Mouse (Mus musculus): ENCODE results near the gene Selp.

Gene Selp

GRCm38 (mm10) chr1:164117869-164118268 is 2.8 kb downstream of the Selp start:
- no peak for DNase-seq (ENCODE audit: low read depth, low spot score)

DNA sequence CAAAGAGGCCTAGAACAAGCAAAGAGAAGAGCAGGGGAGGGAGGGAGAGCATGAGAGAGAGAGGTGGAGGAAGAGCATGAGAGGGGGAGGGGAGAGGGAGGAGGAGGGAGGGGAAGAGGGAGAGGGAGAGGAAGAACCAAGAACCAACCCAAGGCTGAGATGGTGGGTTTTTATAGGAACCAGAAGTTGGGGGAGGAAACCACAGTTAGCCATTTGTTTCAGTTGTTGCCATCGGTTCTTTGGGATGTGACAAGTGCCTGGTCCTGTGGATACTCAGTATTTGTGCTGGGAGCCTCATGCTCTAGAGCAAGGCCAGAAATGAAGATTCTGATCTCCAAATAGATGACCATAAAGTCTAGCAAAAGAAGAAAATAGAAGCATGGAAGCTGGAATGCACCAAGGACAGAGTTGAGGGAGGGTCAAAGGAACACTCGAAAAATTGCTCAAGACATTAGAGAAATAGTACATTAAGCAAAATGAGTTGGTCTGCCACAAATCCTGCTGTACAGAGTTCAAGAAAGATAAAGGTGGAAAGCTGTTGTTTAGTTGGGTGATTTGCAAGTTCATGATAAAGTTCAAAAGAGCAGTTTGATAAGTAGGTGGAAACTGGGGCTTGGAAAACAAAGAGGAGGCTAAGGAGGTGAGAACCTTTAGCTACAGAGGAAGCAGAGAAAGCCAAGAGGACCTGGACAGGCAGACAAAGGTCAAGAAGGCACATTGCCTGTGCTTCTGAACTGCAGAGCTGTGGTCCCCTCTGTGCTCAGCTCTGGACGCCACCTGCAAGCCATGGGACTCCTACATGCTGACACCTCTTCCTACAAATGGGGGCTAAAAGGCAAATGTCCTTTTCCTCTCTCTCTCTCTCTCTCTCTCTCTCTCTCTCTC is 5.1 kb downstream of the Selp start:
- no peak for DNase-seq (ENCODE audit: low read depth, low spot score)

DNA sequence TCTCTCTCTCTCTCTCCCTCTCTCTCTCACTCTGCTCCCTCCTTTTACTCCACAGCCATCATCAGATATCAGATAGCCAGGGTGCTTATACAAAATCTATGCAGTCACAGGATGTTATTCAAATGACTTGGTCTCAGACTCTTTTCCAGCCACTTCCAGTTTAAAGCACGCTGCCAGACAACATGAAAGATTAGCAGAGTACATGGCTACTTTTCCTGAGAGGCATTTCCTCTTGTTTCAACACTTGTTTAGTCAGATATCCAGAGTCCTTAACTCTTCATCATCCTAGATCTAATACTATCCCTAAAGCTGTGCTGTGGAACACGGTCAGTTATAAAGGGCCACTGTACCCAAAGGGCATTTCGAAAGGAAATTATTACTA is 5.7 kb downstream of the Selp start:
- no peak for DNase-seq (ENCODE audit: low read depth, low spot score)

- no peak for DNase-seq (ENCODE audit: low read depth, low spot score)
Observed at GRCm38 (mm10) chr1:164123836-164124235, 8.8 kb downstream of the Selp start.

DNA sequence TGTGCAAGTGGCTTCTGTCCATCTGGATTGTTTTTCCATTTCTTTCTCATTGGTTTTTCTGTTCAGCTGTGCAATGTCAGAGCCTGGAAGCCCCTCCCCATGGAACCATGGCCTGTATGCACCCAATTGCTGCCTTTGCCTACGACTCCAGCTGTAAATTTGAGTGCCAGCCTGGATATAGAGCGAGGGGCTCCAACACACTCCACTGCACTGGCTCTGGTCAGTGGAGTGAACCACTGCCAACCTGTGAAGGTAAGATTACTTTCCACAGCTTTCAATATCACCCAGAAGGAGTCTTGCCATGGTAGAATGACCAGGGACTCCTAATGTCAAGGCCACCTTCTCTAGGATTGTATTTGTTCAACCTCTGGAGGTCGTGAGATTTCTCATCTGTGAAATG is 14.9 kb downstream of the Selp start:
- DNase-seq (ENCODE audit: low read depth, low spot score) = no peak

- DNase-seq (ENCODE audit: low read depth, low spot score) = no peak
Observed at GRCm38 (mm10) chr1:164132609-164133008, 17.5 kb downstream of the Selp start.

GRCm38 (mm10) chr1:164134101-164134500 is 19.0 kb downstream of the Selp start:
- no peak for DNase-seq (ENCODE audit: low read depth, low spot score)

- no peak for DNase-seq (ENCODE audit: low read depth, low spot score)
Observed at GRCm38 (mm10) chr1:164135360-164135759, 20.3 kb downstream of the Selp start.

GRCm38 (mm10) chr1:164135960-164136359 is 20.9 kb downstream of the Selp start:
- no peak for DNase-seq (ENCODE audit: low read depth, low spot score)

- DNase-seq (ENCODE audit: low read depth, low spot score) = no peak
Observed at GRCm38 (mm10) chr1:164136636-164137035, 21.6 kb downstream of the Selp start.

DNA sequence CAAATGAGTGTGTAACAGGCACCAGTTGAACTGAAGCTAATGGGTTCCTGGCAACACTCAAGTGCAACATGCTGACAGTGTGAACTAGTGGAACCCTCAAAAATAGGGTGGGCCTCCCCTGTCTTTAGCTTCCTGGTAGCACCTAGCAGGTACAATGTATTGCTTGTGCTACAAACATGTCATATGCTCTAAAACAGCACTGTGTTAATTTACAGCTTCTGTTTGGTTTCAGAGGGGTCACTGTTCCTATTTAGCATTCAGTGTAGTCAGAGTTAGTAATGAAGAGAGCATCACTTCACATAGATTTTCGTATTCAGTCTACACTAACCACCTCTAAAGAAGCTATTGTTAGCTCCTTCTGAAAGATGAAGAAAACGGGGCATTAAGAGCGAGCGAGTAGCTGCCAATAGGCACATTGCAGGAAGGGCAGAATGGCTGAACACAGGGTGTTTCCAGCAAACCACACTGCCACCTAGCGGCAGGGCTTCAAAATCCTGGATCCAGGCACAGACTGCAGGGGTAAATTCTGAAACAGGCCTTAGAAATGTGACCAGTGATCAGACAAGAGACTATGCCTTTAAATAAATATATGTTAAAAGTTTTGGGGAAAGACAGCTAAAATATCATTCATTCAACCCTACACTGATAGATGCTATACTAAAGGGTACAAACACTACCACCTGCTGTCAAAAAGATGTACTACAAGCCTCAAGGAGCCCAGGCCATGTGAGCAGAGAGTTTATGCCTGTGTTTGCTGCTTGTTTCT is 23.5 kb downstream of the Selp start:
- DNase-seq (ENCODE audit: low read depth, low spot score) = peak; percentile 31

DNA sequence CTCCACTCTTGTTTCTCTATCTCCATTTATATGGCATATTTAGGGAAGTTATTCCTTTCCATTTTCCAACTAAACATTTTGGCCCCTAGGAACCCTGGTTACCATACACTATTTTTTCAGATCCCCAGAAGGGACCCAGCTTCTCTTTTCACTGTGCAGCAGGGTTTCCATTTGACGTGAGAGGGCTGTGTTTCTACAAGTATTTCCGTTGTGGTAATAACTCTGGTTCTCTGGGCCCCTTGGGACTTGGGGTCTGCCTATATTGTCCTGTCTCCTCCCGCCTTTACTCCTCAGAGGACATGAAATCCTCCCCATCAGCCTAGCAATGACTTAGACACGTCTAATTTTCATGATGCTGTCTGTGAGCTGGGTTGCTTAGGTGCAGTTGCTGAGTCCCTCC is 24.4 kb downstream of the Selp start:
- no peak for DNase-seq (ENCODE audit: low read depth, low spot score)

GRCm38 (mm10) chr1:164149083-164149482 is 34.0 kb downstream of the Selp start:
- no peak for DNase-seq (ENCODE audit: low read depth, low spot score)

- no peak for DNase-seq (ENCODE audit: low read depth, low spot score)
Observed at GRCm38 (mm10) chr1:164151387-164152088, 36.5 kb downstream of the Selp start, which contains the start of gene F5. F5 (plus strand) TSS chr1:164151838.

GRCm38 (mm10) chr1:164152836-164153235 is 37.8 kb downstream of the Selp start:
- no peak for DNase-seq (ENCODE audit: low read depth, low spot score)

DNA sequence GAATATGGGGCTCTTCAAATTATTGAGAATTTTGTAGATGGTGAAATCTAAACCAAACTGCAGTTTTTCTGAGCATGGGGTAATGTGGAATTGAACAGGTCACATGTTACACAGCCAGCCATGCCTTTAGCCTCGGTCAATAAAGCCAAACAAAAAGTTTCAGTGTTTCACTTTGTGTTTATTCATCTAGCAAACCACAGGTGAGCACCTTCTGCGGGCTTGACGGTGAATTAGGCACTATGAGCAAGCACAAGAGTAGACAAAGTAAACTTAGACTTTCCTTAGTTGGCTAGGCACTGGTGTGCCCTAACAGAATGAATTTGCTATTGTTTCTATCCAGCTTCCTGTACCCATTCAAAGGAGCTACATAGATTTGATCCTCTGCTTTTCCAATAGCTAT is 39.9 kb downstream of the Selp start:
- no peak for DNase-seq (ENCODE audit: low read depth, low spot score)

- DNase-seq (ENCODE audit: low read depth, low spot score) = no peak
Observed at GRCm38 (mm10) chr1:164158571-164158970, 43.5 kb downstream of the Selp start.

- DNase-seq (ENCODE audit: low read depth, low spot score) = no peak
Observed at GRCm38 (mm10) chr1:164159781-164160180, 44.7 kb downstream of the Selp start.

GRCm38 (mm10) chr1:164162745-164163144 is 47.7 kb downstream of the Selp start:
- DNase-seq (ENCODE audit: low read depth, low spot score) = no peak

- DNase-seq (ENCODE audit: low read depth, low spot score) = no peak
Observed at GRCm38 (mm10) chr1:164168818-164169217, 53.8 kb downstream of the Selp start.

- no peak for DNase-seq (ENCODE audit: low read depth, low spot score)
Observed at GRCm38 (mm10) chr1:164170434-164170833, 55.4 kb downstream of the Selp start.

GRCm38 (mm10) chr1:164173145-164173544 is 58.1 kb downstream of the Selp start:
- DNase-seq (ENCODE audit: low read depth, low spot score) = no peak
